Mouse (Mus musculus): ENCODE results near the gene Scnn1a. TPM values are rescaled to one million over a fixed set of nuclear protein-coding genes. Genes with fewer than 3 reads are reported as not detected.
A peak's percentile ranks its signal among the peaks of the same experiment; 100 is the strongest.
"Not testable (repeated sequence)": the region's sequence is repeated elsewhere in the genome, so short reads cannot be mapped to it uniquely, and the experiment has no call there.

Gene Scnn1a
- polyA plus RNA-seq, 1 experiment from 2014 or later: 2.6 TPM

DNA sequence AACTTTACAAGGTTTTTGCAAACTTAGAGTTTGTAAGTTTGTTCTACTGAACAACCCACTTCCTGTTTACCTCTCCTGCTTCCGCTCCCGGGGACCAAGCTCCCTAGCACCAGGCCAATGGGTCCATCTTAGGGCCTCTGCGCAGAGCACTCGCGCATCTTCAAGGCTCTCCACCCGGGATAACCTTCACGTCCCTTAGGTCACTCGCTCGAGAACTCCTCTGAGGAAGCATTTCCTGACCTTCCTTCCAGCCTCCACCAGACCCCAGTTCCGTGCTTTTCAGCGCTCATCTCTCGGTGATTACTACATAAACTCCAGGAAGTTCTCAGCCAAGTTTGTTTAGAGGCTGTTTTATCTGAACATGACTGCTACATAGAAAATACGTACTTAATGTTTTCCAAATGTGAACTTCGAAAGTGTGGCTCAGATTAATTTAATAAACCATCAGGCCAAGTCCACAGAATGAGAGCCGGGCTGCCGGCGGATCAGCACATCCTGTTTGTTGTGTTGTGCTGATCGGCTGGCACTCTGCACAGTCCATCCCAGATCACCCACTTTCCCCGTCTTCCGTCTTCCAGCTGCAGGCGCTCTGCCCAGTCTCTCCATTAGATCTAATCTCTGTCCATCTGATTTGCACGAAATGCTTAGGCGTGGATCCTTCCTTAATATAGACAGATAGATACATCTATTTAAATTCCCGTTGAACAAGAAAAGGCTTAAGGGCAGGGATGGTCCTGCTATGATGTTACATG lies 18.1 kb upstream of the Scnn1a start:
- Histone ChIP-seq H3K27ac (ENCODE audit: low read length) (no peak overlapping the region), H3K4me2 (replicated peaks; ENCODE audit: low read depth, low read length) (no peak overlapping the region), H3K9ac (replicated peaks; ENCODE audit: low read depth, low read length) (no peak overlapping the region), H3K27me3 (ENCODE audit: control insufficient read depth, insufficient read depth, low read length) (no peaks in the 10 kb centered on the region), H3K4me3 (ENCODE audit: low read depth, low read length) (no peak overlapping the region), H3K4me1 (ENCODE audit: control insufficient read depth, insufficient read depth, low read length) (no peaks in the 10 kb centered on the region), H3K36me3 (ENCODE audit: control insufficient read depth, insufficient read depth, low read length) (peaks cover 12% of the 10 kb centered on the region), H3K9me3 (ENCODE audit: control insufficient read depth, low read depth, low read length) (no peaks in the 10 kb centered on the region)
- WGBS: 71% methylated on average over 24 of the region's 24 CpGs
- ATAC-seq (ENCODE audit: insufficient number of reproducible peaks, insufficient read depth, low FRiP score, low read depth): no peak

GRCm38 (mm10) chr6:125303242-125303641 lies 17.2 kb upstream of the Scnn1a start:
- Histone ChIP-seq H3K36me3 (ENCODE audit: control insufficient read depth, insufficient read depth, low read length) (peaks cover 17% of the 10 kb centered on the region), H3K27me3 (ENCODE audit: control insufficient read depth, insufficient read depth, low read length) (no peaks in the 10 kb centered on the region), H3K9me3 (ENCODE audit: control insufficient read depth, low read depth, low read length) (no peaks in the 10 kb centered on the region), H3K4me2 (replicated peaks; ENCODE audit: low read depth, low read length) (no peak overlapping the region), H3K27ac (ENCODE audit: low read length) (no peak overlapping the region), H3K4me1 (ENCODE audit: control insufficient read depth, insufficient read depth, low read length) (no peaks in the 10 kb centered on the region), H3K4me3 (ENCODE audit: low read depth, low read length) (no peak overlapping the region), H3K9ac (replicated peaks; ENCODE audit: low read depth, low read length) (no peak overlapping the region)
- WGBS: 82% methylated on average over 4 of the region's 4 CpGs
- no peak for ATAC-seq (ENCODE audit: insufficient number of reproducible peaks, insufficient read depth, low FRiP score, low read depth)

- H3K4me3 ChIP-seq (ENCODE audit: low read depth, low read length); H3K27ac ChIP-seq (ENCODE audit: low read length); ATAC-seq (ENCODE audit: insufficient number of reproducible peaks, insufficient read depth, low FRiP score, low read depth); H3K9me3 ChIP-seq (ENCODE audit: control insufficient read depth, low read depth, low read length); H3K27me3 ChIP-seq (ENCODE audit: control insufficient read depth, insufficient read depth, low read length); H3K4me1 ChIP-seq (ENCODE audit: control insufficient read depth, insufficient read depth, low read length); H3K4me2 ChIP-seq (replicated peaks; ENCODE audit: low read depth, low read length); H3K9ac ChIP-seq (replicated peaks; ENCODE audit: low read depth, low read length): not testable (repeated sequence)
- H3K36me3 ChIP-seq (ENCODE audit: control insufficient read depth, insufficient read depth, low read length): peaks cover 17% of the 10 kb centered on the region
- WGBS: 86% methylated on average over 7 of the region's 7 CpGs
These were observed 16.1 kb upstream of the Scnn1a start for GRCm38 (mm10) chr6:125304408-125304807.

- H3K9me3 ChIP-seq (ENCODE audit: control insufficient read depth, low read depth, low read length): no peaks in the 10 kb centered on the region
- H3K27ac ChIP-seq (ENCODE audit: low read length): no peak overlapping the region
- ATAC-seq (ENCODE audit: insufficient number of reproducible peaks, insufficient read depth, low FRiP score, low read depth): no peak
- H3K4me3 ChIP-seq (ENCODE audit: low read depth, low read length): no peak overlapping the region
- H3K4me1 ChIP-seq (ENCODE audit: control insufficient read depth, insufficient read depth, low read length): no peaks in the 10 kb centered on the region
- no peak overlapping the region for H3K9ac ChIP-seq (replicated peaks; ENCODE audit: low read depth, low read length)
- H3K4me2 ChIP-seq (replicated peaks; ENCODE audit: low read depth, low read length): no peak overlapping the region
- H3K36me3 ChIP-seq (ENCODE audit: control insufficient read depth, insufficient read depth, low read length): peaks cover 17% of the 10 kb centered on the region
- WGBS: 70% methylated on average over 6 of the region's 6 CpGs
- no peaks in the 10 kb centered on the region for H3K27me3 ChIP-seq (ENCODE audit: control insufficient read depth, insufficient read depth, low read length)
These were observed 15.0 kb upstream of the Scnn1a start for GRCm38 (mm10) chr6:125305465-125305864.

- 91% methylated on average over 5 of the region's 5 CpGs for WGBS
These were observed 13.4 kb upstream of the Scnn1a start for GRCm38 (mm10) chr6:125307091-125307490.

DNA sequence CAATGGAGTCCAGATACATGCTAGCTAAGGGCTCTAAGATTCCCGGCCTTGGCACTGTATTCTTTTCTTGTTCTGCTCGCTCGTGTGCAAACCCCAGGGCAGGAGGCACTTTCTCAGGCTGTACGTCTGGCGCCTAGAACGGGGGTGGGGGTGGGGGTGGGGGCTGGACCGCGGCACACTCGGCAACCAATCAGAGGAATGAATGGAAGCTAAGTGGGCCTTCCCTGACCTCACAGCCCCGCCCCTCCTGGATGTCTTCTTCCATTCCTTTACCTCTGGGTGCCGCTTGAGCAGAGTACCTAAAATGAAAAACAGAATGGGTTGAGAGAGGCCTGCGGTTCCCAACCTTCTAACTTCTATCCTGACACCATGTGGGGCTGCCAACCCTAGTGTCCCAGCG lies 11.5 kb upstream of the Scnn1a start:
- Histone ChIP-seq H3K27me3 (ENCODE audit: control insufficient read depth, insufficient read depth, low read length) (no peaks in the 10 kb centered on the region), H3K27ac (ENCODE audit: low read length) (no peak overlapping the region), H3K4me2 (replicated peaks; ENCODE audit: low read depth, low read length) (no peak overlapping the region), H3K9ac (replicated peaks; ENCODE audit: low read depth, low read length) (no peak overlapping the region), H3K36me3 (ENCODE audit: control insufficient read depth, insufficient read depth, low read length) (peaks cover 25% of the 10 kb centered on the region), H3K4me3 (ENCODE audit: low read depth, low read length) (no peak overlapping the region), H3K4me1 (ENCODE audit: control insufficient read depth, insufficient read depth, low read length) (peaks cover 11% of the 10 kb centered on the region; the same call in 1 of the 2 replicates), H3K9me3 (ENCODE audit: control insufficient read depth, low read depth, low read length) (no peaks in the 10 kb centered on the region)
- 20% methylated on average over 13 of the region's 13 CpGs for WGBS
- ATAC-seq (ENCODE audit: insufficient number of reproducible peaks, insufficient read depth, low FRiP score, low read depth): no peak

More at GRCm38 (mm10) chr6:125307091-125307490, 13.4 kb upstream of the Scnn1a start:
- Histone ChIP-seq H3K27ac (ENCODE audit: low read length) (no peak overlapping the region), H3K4me2 (replicated peaks; ENCODE audit: low read depth, low read length) (no peak overlapping the region), H3K4me1 (ENCODE audit: control insufficient read depth, insufficient read depth, low read length) (peaks cover 4% of the 10 kb centered on the region; the same call in 1 of the 2 replicates), H3K36me3 (ENCODE audit: control insufficient read depth, insufficient read depth, low read length) (peaks cover 25% of the 10 kb centered on the region), H3K4me3 (ENCODE audit: low read depth, low read length) (no peak overlapping the region), H3K27me3 (ENCODE audit: control insufficient read depth, insufficient read depth, low read length) (no peaks in the 10 kb centered on the region), H3K9ac (replicated peaks; ENCODE audit: low read depth, low read length) (no peak overlapping the region), H3K9me3 (ENCODE audit: control insufficient read depth, low read depth, low read length) (no peaks in the 10 kb centered on the region)
- no peak for ATAC-seq (ENCODE audit: insufficient number of reproducible peaks, insufficient read depth, low FRiP score, low read depth)

DNA sequence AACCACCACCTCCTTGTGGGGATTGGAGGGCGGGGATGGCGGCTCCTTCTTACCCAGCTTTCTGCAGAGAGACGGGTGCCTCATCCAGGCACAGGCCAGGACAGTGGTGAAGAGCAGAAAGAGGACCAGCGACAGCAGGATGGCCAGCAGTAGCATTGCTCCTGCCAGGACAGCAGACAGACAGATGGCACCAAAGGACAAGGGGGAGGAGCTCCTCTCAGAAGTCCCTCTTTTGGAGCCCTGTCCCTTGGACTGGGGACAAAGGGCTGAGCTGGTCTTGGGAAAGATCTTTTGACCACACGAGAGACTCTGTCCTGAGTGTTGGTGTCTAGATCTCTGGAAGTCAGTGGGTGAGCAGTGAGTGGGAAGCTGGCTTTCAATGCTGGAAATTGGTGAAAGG lies 11.1 kb upstream of the Scnn1a start:
- no peak for ATAC-seq (ENCODE audit: insufficient number of reproducible peaks, insufficient read depth, low FRiP score, low read depth)
- Histone ChIP-seq H3K36me3 (ENCODE audit: control insufficient read depth, insufficient read depth, low read length) (peaks cover 25% of the 10 kb centered on the region), H3K4me1 (ENCODE audit: control insufficient read depth, insufficient read depth, low read length) (peaks cover 16% of the 10 kb centered on the region; the same call in 1 of the 2 replicates), H3K9me3 (ENCODE audit: control insufficient read depth, low read depth, low read length) (no peaks in the 10 kb centered on the region), H3K27ac (ENCODE audit: low read length) (no peak overlapping the region), H3K4me3 (ENCODE audit: low read depth, low read length) (no peak overlapping the region), H3K27me3 (ENCODE audit: control insufficient read depth, insufficient read depth, low read length) (no peaks in the 10 kb centered on the region), H3K9ac (replicated peaks; ENCODE audit: low read depth, low read length) (no peak overlapping the region), H3K4me2 (replicated peaks; ENCODE audit: low read depth, low read length) (no peak overlapping the region)
- 54% methylated on average over 5 of the region's 5 CpGs for WGBS

DNA sequence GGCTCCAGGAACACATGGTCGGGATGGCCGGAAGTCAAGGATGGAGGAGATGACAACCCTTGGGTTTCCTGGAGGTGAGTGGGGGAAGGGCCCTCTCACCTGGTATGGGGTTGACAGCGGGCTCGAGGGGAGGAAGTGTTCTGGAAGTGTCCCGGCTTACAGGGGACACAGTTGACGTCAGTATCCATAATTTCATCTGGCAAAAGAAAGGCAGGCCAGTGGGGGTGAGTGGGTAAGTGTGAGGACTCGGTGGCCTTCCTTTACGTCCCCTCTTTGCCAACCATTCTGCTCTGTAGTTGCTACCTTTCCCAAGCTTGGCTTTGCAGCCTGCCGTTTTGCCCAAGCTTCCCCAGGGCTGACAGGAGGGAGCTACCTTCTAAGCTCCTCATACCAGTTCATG lies 8.3 kb upstream of the Scnn1a start:
- Histone ChIP-seq H3K9me3 (ENCODE audit: control insufficient read depth, low read depth, low read length) (no peaks in the 10 kb centered on the region), H3K27me3 (ENCODE audit: control insufficient read depth, insufficient read depth, low read length) (no peaks in the 10 kb centered on the region), H3K9ac (replicated peaks; ENCODE audit: low read depth, low read length) (no peak overlapping the region), H3K4me1 (ENCODE audit: control insufficient read depth, insufficient read depth, low read length) (peaks cover 21% of the 10 kb centered on the region; the same call in 1 of the 2 replicates), H3K4me3 (ENCODE audit: low read depth, low read length) (peak overlapping the region; percentile 60; the same call in 1 of the 2 replicates), H3K4me2 (replicated peaks; ENCODE audit: low read depth, low read length) (peak overlapping the region; percentile 74), H3K27ac (ENCODE audit: low read length) (no peak overlapping the region), H3K36me3 (ENCODE audit: control insufficient read depth, insufficient read depth, low read length) (peaks cover 15% of the 10 kb centered on the region)
- ATAC-seq (ENCODE audit: insufficient number of reproducible peaks, insufficient read depth, low FRiP score, low read depth): no peak
- 80% methylated on average over 9 of the region's 9 CpGs for WGBS

Measured in stomach, embryonic 14.5 days (tissue).